Mouse (Mus musculus): ENCODE measurements at regions not wholly inside any gene's neighbourhood (a gene's known extent, or its start where the extent isn't known, plus 50 kb on each side); places are given as distances from the start of the nearest gene placed in this dataset.

DNA sequence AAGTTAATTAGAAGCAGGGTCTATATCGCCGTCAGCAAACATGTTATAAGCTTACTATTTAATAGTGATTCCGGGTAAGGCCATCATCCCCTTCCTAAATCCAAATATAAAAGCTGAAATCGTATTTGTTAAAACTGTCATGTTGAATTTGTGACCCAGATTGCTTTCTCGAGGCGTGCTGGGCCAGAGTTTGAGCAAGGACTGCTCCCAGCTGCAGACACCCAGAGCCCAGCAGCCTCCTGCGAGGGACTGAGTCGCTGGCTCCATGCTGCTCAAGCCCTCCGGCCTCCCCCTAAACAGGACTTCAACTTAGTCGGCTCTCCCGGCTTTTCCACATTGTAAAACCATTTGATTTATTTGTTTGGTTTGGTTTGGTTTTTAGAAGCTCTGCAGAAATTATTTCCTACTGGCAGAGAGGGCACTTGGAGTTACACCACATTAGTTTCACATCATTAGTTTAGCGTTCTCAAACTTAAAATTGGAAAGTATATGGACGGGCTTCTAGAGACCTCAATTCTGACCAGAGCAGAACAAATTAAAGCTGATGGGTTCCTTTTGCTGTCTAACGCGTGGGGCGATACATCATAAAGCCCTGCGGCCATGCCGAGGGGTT lies 126.4 kb upstream of the Pitx1 start:
- Histone ChIP-seq H3K4me3 (ENCODE audit: control insufficient read depth, low read depth, low read length) (no peak overlapping the region), H3K36me3 (ENCODE audit: control insufficient read depth, insufficient read depth, low read length) (no peaks in the 10 kb centered on the region), H3K27me3 (ENCODE audit: control insufficient read depth, insufficient read depth, low read length) (no peaks in the 10 kb centered on the region), H3K4me1 (ENCODE audit: control insufficient read depth, insufficient read depth, low read length) (no peaks in the 10 kb centered on the region; the same call in 1 of the 2 replicates), H3K27ac (ENCODE audit: control insufficient read depth, insufficient read depth, low read depth, low read length) (no peak overlapping the region)
- TF ChIP-seq CTCF (IDR thresholded peaks at IDR 0.05; ENCODE audit: control insufficient read depth, insufficient read depth, insufficient replicate concordance, low read depth, low read length) (no peak), POLR2A (IDR thresholded peaks at IDR 0.05; ENCODE audit: control insufficient read depth, low read depth, low read length) (no peak)

GRCm38 (mm10) chr13:55954346-55954745 lies 118.4 kb upstream of the Pitx1 start:
- TF ChIP-seq CTCF (IDR thresholded peaks at IDR 0.05; ENCODE audit: control insufficient read depth, insufficient read depth, insufficient replicate concordance, low read depth, low read length) (no peak), POLR2A (IDR thresholded peaks at IDR 0.05; ENCODE audit: control insufficient read depth, low read depth, low read length) (no peak)
- no peak overlapping the region for H3K4me3 ChIP-seq (ENCODE audit: control insufficient read depth, low read depth, low read length)
- no peaks in the 10 kb centered on the region for H3K36me3 ChIP-seq (ENCODE audit: control insufficient read depth, insufficient read depth, low read length)
- H3K27ac ChIP-seq (ENCODE audit: control insufficient read depth, insufficient read depth, low read depth, low read length): no peak overlapping the region
- no peaks in the 10 kb centered on the region for H3K27me3 ChIP-seq (ENCODE audit: control insufficient read depth, insufficient read depth, low read length)
- H3K4me1 ChIP-seq (ENCODE audit: control insufficient read depth, insufficient read depth, low read length): no peaks in the 10 kb centered on the region

DNA sequence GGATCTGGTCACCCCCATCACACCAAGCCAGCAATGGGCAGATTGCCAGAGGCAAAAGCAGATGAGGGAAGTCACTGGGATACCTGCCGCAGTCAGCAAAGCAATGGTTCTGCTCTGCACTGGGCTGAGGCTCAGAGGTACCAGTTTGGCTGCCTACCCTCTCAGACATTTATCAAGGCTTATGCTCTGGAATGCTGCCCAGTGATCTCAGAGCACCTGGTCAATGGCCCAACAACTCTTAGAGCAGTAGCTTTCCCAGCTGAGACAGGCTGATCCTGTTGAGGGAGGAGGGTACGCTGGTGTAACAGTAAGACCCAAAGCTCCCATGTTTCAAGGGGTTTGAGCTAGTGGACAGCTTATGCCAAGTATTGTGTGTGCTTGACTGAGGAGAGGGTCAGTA lies 117.4 kb upstream of the Pitx1 start:
- H3K27me3 ChIP-seq (ENCODE audit: control insufficient read depth, insufficient read depth, low read length): no peaks in the 10 kb centered on the region
- H3K36me3 ChIP-seq (ENCODE audit: control insufficient read depth, insufficient read depth, low read length): no peaks in the 10 kb centered on the region
- no peaks in the 10 kb centered on the region for H3K4me1 ChIP-seq (ENCODE audit: control insufficient read depth, insufficient read depth, low read length)
- no peak for TF ChIP-seq POLR2A (IDR thresholded peaks at IDR 0.05; ENCODE audit: control insufficient read depth, low read depth, low read length)
- no peak for TF ChIP-seq CTCF (IDR thresholded peaks at IDR 0.05; ENCODE audit: control insufficient read depth, insufficient read depth, insufficient replicate concordance, low read depth, low read length)
- no peak overlapping the region for H3K4me3 ChIP-seq (ENCODE audit: control insufficient read depth, low read depth, low read length)
- H3K27ac ChIP-seq (ENCODE audit: control insufficient read depth, insufficient read depth, low read depth, low read length): no peak overlapping the region

DNA sequence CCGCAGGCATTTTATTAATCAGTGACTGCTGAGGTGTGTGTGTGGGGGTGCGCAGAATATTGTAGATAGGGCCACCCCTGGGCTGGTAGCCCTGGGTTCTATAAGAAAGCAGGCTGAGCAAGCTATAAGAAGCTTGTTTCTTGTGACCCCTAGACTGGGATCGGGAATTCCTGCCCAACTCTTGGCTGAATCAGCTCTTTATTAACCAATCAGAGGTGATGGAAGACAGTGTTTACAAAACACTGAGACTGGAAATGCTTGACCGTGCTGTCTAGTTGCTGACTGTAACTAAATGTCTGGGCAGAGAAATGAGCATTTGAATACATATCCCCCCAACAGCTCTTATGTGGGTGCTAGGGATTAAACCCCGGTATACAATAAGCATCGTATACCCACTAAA lies 114.8 kb upstream of the Pitx1 start:
- no peak for TF ChIP-seq POLR2A (IDR thresholded peaks at IDR 0.05; ENCODE audit: control insufficient read depth, low read depth, low read length)
- TF ChIP-seq CTCF (IDR thresholded peaks at IDR 0.05; ENCODE audit: control insufficient read depth, insufficient read depth, insufficient replicate concordance, low read depth, low read length): no peak
- H3K27me3 ChIP-seq (ENCODE audit: control insufficient read depth, insufficient read depth, low read length): no peaks in the 10 kb centered on the region
- no peak overlapping the region for H3K27ac ChIP-seq (ENCODE audit: control insufficient read depth, insufficient read depth, low read depth, low read length)
- no peak overlapping the region for H3K4me3 ChIP-seq (ENCODE audit: control insufficient read depth, low read depth, low read length)
- H3K4me1 ChIP-seq (ENCODE audit: control insufficient read depth, insufficient read depth, low read length): no peaks in the 10 kb centered on the region
- no peaks in the 10 kb centered on the region for H3K36me3 ChIP-seq (ENCODE audit: control insufficient read depth, insufficient read depth, low read length)

DNA sequence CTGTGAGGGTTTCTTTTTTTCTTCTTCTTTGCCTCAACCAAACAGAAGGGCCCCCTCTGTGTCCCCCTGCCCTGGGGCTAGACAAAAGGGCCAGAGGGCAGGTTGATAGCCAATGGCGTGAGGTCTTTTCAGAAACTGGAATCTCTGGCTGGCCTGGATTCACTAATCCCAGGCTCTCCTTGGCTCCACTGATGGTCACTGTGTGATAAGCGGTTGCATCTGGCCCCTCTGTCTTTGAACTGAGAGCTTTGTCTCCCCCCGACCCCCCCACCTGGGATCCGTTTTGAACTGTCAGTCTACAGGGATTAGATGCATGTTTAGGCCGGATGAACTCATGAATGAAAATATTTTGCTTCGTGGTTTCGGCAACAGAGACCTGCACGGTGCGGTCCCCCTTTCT lies 112.6 kb upstream of the Pitx1 start:
- TF ChIP-seq POLR2A (IDR thresholded peaks at IDR 0.05; ENCODE audit: control insufficient read depth, low read depth, low read length): no peak
- no peak for TF ChIP-seq CTCF (IDR thresholded peaks at IDR 0.05; ENCODE audit: control insufficient read depth, insufficient read depth, insufficient replicate concordance, low read depth, low read length)
- Histone ChIP-seq H3K27me3 (ENCODE audit: control insufficient read depth, insufficient read depth, low read length) (no peaks in the 10 kb centered on the region), H3K36me3 (ENCODE audit: control insufficient read depth, insufficient read depth, low read length) (no peaks in the 10 kb centered on the region), H3K4me3 (ENCODE audit: control insufficient read depth, low read depth, low read length) (no peak overlapping the region), H3K27ac (ENCODE audit: control insufficient read depth, insufficient read depth, low read depth, low read length) (no peak overlapping the region), H3K4me1 (ENCODE audit: control insufficient read depth, insufficient read depth, low read length) (no peaks in the 10 kb centered on the region)

DNA sequence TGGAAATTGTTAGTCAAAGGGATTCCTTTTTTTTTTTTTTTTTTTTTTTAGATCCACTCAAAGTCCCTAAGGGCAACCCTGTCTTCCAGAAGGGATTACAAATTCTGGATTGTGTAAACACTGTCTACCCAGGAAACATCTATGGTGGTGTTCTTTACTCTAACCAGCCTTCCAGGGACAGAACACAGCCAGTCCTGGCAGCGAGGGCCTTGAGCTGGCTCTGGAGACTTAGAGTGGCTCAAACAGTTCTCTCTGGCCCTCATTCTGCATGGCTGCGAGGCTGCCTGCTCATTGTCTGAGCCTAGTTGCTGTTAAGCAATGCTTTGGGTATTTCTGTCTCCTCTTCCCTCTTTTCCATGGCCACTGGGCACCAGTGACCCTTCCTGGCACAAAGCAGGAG lies 112.2 kb upstream of the Pitx1 start:
- TF ChIP-seq POLR2A (IDR thresholded peaks at IDR 0.05; ENCODE audit: control insufficient read depth, low read depth, low read length) (no peak), CTCF (IDR thresholded peaks at IDR 0.05; ENCODE audit: control insufficient read depth, insufficient read depth, insufficient replicate concordance, low read depth, low read length) (no peak)
- H3K27ac ChIP-seq (ENCODE audit: control insufficient read depth, insufficient read depth, low read depth, low read length): no peak overlapping the region

GRCm38 (mm10) chr13:55937417-55937816 lies 101.4 kb upstream of the Pitx1 start:
- Histone ChIP-seq H3K4me1 (ENCODE audit: control insufficient read depth, insufficient read depth, low read length) (no peaks in the 10 kb centered on the region), H3K27ac (ENCODE audit: control insufficient read depth, insufficient read depth, low read depth, low read length) (no peak overlapping the region), H3K27me3 (ENCODE audit: control insufficient read depth, insufficient read depth, low read length) (no peaks in the 10 kb centered on the region), H3K36me3 (ENCODE audit: control insufficient read depth, insufficient read depth, low read length) (no peaks in the 10 kb centered on the region), H3K4me3 (ENCODE audit: control insufficient read depth, low read depth, low read length) (no peak overlapping the region)
- no peak for TF ChIP-seq POLR2A (IDR thresholded peaks at IDR 0.05; ENCODE audit: control insufficient read depth, low read depth, low read length)
- TF ChIP-seq CTCF (IDR thresholded peaks at IDR 0.05; ENCODE audit: control insufficient read depth, insufficient read depth, insufficient replicate concordance, low read depth, low read length): no peak

More for the DNA sequence above, 112.2 kb upstream of the Pitx1 start:
- Histone ChIP-seq H3K4me3 (ENCODE audit: control insufficient read depth, low read depth, low read length) (no peak overlapping the region), H3K27me3 (ENCODE audit: control insufficient read depth, insufficient read depth, low read length) (no peaks in the 10 kb centered on the region), H3K36me3 (ENCODE audit: control insufficient read depth, insufficient read depth, low read length) (no peaks in the 10 kb centered on the region), H3K4me1 (ENCODE audit: control insufficient read depth, insufficient read depth, low read length) (no peaks in the 10 kb centered on the region)

DNA sequence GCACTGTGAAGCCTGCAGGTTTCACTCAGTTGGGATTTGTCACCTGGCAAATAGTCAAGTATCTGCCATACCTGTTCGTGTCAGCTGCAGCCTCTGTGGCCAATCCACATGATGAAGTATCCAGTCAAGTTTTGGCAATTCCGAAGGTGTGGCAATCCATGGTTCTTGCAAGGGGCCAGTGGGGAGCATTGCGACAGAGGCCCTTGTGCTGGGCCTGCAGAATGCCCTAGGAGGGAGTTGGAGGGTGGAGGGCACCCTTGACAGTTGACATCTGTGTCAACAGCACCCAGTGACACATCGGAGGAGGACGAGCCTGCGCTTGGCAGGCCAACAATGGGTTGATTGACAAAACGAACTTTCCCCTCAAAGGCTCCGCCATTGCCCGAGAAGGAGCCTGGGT lies 101.0 kb upstream of the Pitx1 start:
- TF ChIP-seq POLR2A (IDR thresholded peaks at IDR 0.05; ENCODE audit: control insufficient read depth, low read depth, low read length) (no peak), CTCF (IDR thresholded peaks at IDR 0.05; ENCODE audit: control insufficient read depth, insufficient read depth, insufficient replicate concordance, low read depth, low read length) (no peak)
- Histone ChIP-seq H3K36me3 (ENCODE audit: control insufficient read depth, insufficient read depth, low read length) (no peaks in the 10 kb centered on the region), H3K27ac (ENCODE audit: control insufficient read depth, insufficient read depth, low read depth, low read length) (no peak overlapping the region), H3K4me1 (ENCODE audit: control insufficient read depth, insufficient read depth, low read length) (no peaks in the 10 kb centered on the region), H3K4me3 (ENCODE audit: control insufficient read depth, low read depth, low read length) (peak overlapping the region; percentile 81), H3K27me3 (ENCODE audit: control insufficient read depth, insufficient read depth, low read length) (no peaks in the 10 kb centered on the region)

Measured in testis, adult 2 months (tissue).